Mouse (Mus musculus): Measurements from ENCODE around the gene Pank2. TPM values are rescaled to one million over a fixed set of nuclear protein-coding genes. Genes with fewer than 3 reads are reported as not detected.

The Pank2 gene
- total and polyA plus RNA-seq, 3 experiments, result 34.9 to 275 (median 71.8) TPM

DNA sequence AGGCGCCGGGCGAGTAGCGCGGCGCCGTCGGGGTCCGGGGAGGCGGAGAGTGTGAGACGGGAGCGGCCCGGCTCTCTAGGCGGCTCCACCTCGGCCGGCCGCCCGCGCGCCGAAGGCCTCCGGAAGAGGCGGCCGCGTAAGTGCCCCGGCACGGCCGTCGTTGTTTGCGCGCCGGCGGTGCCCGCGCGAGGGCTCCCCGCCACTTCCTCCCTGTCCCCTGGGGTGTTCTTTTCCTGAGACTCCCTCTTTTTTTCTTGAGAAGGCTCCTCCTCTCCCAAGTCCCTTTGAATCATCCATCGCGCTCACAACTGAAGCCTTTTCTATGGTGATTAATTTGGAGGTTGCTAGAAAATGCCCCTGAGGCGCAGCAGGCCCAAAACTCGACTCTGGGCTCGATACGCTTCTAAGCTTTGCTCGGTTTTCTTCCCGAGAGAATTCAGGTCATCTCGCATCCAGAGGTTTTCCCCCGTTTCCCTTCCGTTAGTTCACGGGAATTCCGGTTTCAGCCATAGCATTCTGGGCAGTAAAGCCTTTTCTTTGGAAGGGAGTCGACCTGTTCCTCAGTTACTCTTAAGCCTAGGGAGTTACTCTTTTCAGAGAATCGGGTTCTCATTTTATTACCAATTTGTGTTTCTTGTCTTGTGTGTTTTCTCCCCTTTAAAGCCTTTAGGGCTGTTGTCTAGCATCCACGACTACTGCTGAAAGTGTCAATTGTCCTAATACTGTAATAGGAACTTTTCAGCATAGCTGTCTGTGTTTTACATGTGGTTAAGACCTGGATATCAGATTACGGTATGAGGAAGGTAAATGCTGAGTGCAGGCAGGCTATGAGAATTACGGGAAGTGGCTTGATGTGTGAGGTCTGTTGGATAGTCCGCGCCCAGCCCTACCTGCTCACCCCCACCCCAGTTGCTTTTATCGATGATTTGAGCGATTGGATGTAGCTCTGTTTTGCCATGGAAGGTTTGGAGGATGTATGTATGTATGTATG is 680 bp downstream of the Pank2 start (continued):
- no peak for TF ChIP-seq RCOR1 (IDR thresholded peaks at IDR 0.05; ENCODE audit: low read depth, low read length)
- TF ChIP-seq ELF1 (IDR thresholded peaks at IDR 0.05; ENCODE audit: low read depth, low read length), result peak; percentile 48; the same call in 1 of the 2 replicates
- no peak for TF ChIP-seq KAT2A (conservative IDR thresholded peaks at IDR 0.05; ENCODE audit: low read depth, low read length)
- no peak for TF ChIP-seq ZNF384 (IDR thresholded peaks at IDR 0.05; ENCODE audit: low read depth, low read length)
- TF ChIP-seq GABPA (IDR thresholded peaks at IDR 0.05; ENCODE audit: low read depth, low read length), result no peak
- TF ChIP-seq UBTF (IDR thresholded peaks at IDR 0.05; ENCODE audit: borderline replicate concordance, insufficient read depth, low read depth, low read length), result peak; percentile 91; the same call in 1 of the 2 replicates
- 0 out of 2 replicates have a peak, but pooled peaks have one; percentile 26 for TF ChIP-seq CHD1 (IDR thresholded peaks at IDR 0.05; ENCODE audit: low read depth, low read length)
- no peak for TF ChIP-seq TAL1 (IDR thresholded peaks at IDR 0.05; ENCODE audit: low read length)
- no peak for TF ChIP-seq NRF1 (IDR thresholded peaks at IDR 0.05; ENCODE audit: insufficient read depth, low read depth, low read length, poor library complexity, severe bottlenecking)
- TF ChIP-seq USF1 (IDR thresholded peaks at IDR 0.05; ENCODE audit: low read depth, low read length), result no peak
- no peak for TF ChIP-seq JUND (IDR thresholded peaks at IDR 0.05; ENCODE audit: low read depth, low read length)
- TF ChIP-seq ZC3H11A (IDR thresholded peaks at IDR 0.05; ENCODE audit: low read depth, low read length), result no peak
- no peak; the same call in 1 of the 2 replicates for TF ChIP-seq MAZ (IDR thresholded peaks at IDR 0.05; ENCODE audit: low read depth, low read length)
- no peak for TF ChIP-seq E2F4 (IDR thresholded peaks at IDR 0.05; ENCODE audit: borderline replicate concordance, low read depth, low read length)

DNA sequence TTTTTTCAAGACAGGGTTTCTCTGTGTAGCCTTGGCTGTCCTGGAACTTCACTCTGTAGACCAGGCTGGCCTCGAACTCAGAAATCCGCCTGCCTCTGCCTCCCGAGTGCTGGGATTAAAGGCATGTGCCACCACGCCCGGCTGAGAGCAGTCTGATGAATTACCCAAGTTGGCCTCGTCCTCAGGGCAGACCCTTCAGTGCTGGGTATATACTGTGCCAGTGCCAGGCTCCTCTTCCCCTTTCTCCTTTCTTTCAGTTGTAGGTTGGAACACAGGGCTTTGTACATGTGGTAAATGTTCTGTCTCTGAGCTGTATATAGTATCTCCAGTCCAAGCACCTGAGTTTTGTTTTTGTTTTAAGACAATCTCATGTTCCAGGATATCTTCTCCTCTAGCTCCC is 1.7 kb downstream of the Pank2 start:
- Histone ChIP-seq H3K36me3 (ENCODE audit: control insufficient read depth in 1 of 2, insufficient read depth in 2 of 2, low read length in 2 of 2) (peaks cover 0 to 31% of the 10 kb centered on the region in 2 experiments; a peak in 2 of 4 replicates), H3K4me3 (ENCODE audit: control insufficient read depth in 1 of 2, insufficient read depth in 1 of 2, low read depth in 2 of 2, low read length in 2 of 2) (peak overlapping the region; percentile 77 to 83), H3K27ac (ENCODE audit: control insufficient read depth, low read depth, low read length) (peak overlapping the region; percentile 31; the same call in 1 of the 2 replicates), H3K4me1 (ENCODE audit: control insufficient read depth in 1 of 2, insufficient read depth in 2 of 2, low read length in 2 of 2) (peaks cover 11 to 34% of the 10 kb centered on the region in 2 experiments), H3K27me3 (ENCODE audit: control insufficient read depth in 1 of 2, insufficient read depth in 2 of 2, low read length in 2 of 2) (no peaks in the 10 kb centered on the region), H3K79me2 (ENCODE audit: control insufficient read depth, insufficient read depth, low read length, poor library complexity) (peaks cover 31% of the 10 kb centered on the region), H3K9me3 (replicated peaks; ENCODE audit: insufficient read depth, low read length) (no peaks in the 10 kb centered on the region), H3K9ac (ENCODE audit: control insufficient read depth, low read depth, low read length, poor library complexity, severe bottlenecking) (peak overlapping the region; percentile 51)
- peak; percentile 50 for DNase-seq (ENCODE audit: low read depth, low spot score)
- TF ChIP-seq NELFE (IDR thresholded peaks at IDR 0.05; ENCODE audit: low read depth, low read length) (no peak), BHLHE40 (IDR thresholded peaks at IDR 0.05; ENCODE audit: borderline replicate concordance, low read depth, low read length) (no peak), RAD21 (IDR thresholded peaks at IDR 0.05; ENCODE audit: low read depth, low read length) (no peak), ZMIZ1 (IDR thresholded peaks at IDR 0.05; ENCODE audit: low read depth, low read length) (no peak), MAFK (IDR thresholded peaks at IDR 0.05; ENCODE audit: borderline replicate concordance, low read depth, low read length) (no peak), MYC (IDR thresholded peaks at IDR 0.05; ENCODE audit: low read depth, low read length) (no peak), USF1 (IDR thresholded peaks at IDR 0.05; ENCODE audit: low read depth, low read length) (no peak), GATA1 (IDR thresholded peaks at IDR 0.05; ENCODE audit: low read depth, low read length) (no peak), MAZ (IDR thresholded peaks at IDR 0.05; ENCODE audit: low read depth, low read length) (no peak), POLR2AphosphoS2 (IDR thresholded peaks at IDR 0.05; ENCODE audit: low read length) (no peak), MYB (IDR thresholded peaks at IDR 0.05; ENCODE audit: low read depth, low read length) (no peak), ELF1 (IDR thresholded peaks at IDR 0.05; ENCODE audit: low read depth, low read length) (no peak), POLR2A (IDR thresholded peaks at IDR 0.05; ENCODE audit: control insufficient read depth in 1 of 2, insufficient read depth in 1 of 2, low read depth in 1 of 2, low read length in 2 of 2, poor library complexity in 1 of 2) (no peak), EP300 (IDR thresholded peaks at IDR 0.05; ENCODE audit: low read depth in 1 of 2, low read length in 2 of 2) (no peak; a peak in 1 of 4 replicates)
